Mouse (Mus musculus): ENCODE data around the gene Ttc36. TPM values are rescaled to one million over a fixed set of nuclear protein-coding genes. Genes with fewer than 3 reads are reported as not detected.

Ttc36 gene
- polyA plus RNA-seq, 1 experiment, result 6.9 TPM

- no peak for TF ChIP-seq CTCF (IDR thresholded peaks at IDR 0.05; ENCODE audit: control insufficient read depth, insufficient read depth, low read length)
- peak; percentile 84; the same call in 1 of the 2 replicates for TF ChIP-seq POLR2A (IDR thresholded peaks at IDR 0.05; ENCODE audit: borderline replicate concordance, control insufficient read depth, low read depth, low read length)
- peak within 1 kb of the TSS; percentile 94 for H3K27ac ChIP-seq (ENCODE audit: control insufficient read depth, insufficient read depth, low read depth, low read length, poor library complexity)
- H3K4me1 ChIP-seq (ENCODE audit: control insufficient read depth, insufficient read depth, low read length), result no peaks in the 10 kb centered on the region; the same call in 1 of the 2 replicates
- under 1% methylated on average over 82 of the region's 82 CpGs for WGBS
- H3K4me3 ChIP-seq (replicated peaks; ENCODE audit: control insufficient read depth, low read depth, low read length), result peak within 1 kb of the TSS; percentile 75
These were observed 35.5 kb downstream of the Ttc36 start, which contains the start of the genes Arcn1 and Ift46 for GRCm38 (mm10) chr9:44767101-44768028. Gene Arcn1, minus strand, starts transcription at chr9:44767845. Gene Ift46, plus strand, starts transcription at chr9:44767908.

GRCm38 (mm10) chr9:44760873-44761272 lies 42.0 kb downstream of the Ttc36 start:
- H3K4me1 ChIP-seq (ENCODE audit: control insufficient read depth, insufficient read depth, low read length), result no peaks in the 10 kb centered on the region; the same call in 1 of the 2 replicates
- TF ChIP-seq CTCF (IDR thresholded peaks at IDR 0.05; ENCODE audit: control insufficient read depth, insufficient read depth, low read length) (no peak), POLR2A (IDR thresholded peaks at IDR 0.05; ENCODE audit: borderline replicate concordance, control insufficient read depth, low read depth, low read length) (no peak)
- H3K4me3 ChIP-seq (replicated peaks; ENCODE audit: control insufficient read depth, low read depth, low read length), result no peak overlapping the region
- no peak overlapping the region for H3K27ac ChIP-seq (ENCODE audit: control insufficient read depth, insufficient read depth, low read depth, low read length, poor library complexity)
- 72% methylated on average over 2 of the region's 2 CpGs for WGBS

Other genes with a start within 250 kb of the Ttc36 start
- gene Cxcr5, start 241.2 kb downstream of the Ttc36 start, polyA plus RNA-seq (2011; ENCODE audit: insufficient read depth, insufficient read length, low replicate concordance, missing spikeins), result 0.61 and 13.4 TPM in 2 replicates
- gene Ddx6, start 198.2 kb downstream of the Ttc36 start, polyA plus RNA-seq (2011; ENCODE audit: insufficient read depth, insufficient read length, low replicate concordance, missing spikeins), result 38.4 and 48.4 TPM in 2 replicates
- not detected in 2 replicates for gene Treh, start 129.8 kb downstream of the Ttc36 start, polyA plus RNA-seq (2011; ENCODE audit: insufficient read depth, insufficient read length, low replicate concordance, missing spikeins)
- 4.7 and 8.4 TPM in 2 replicates for gene Phldb1, start 67.9 kb downstream of the Ttc36 start, polyA plus RNA-seq (2011; ENCODE audit: insufficient read depth, insufficient read length, low replicate concordance, missing spikeins)
- gene Arcn1, start 35.2 kb downstream of the Ttc36 start, polyA plus RNA-seq (2011; ENCODE audit: insufficient read depth, insufficient read length, low replicate concordance, missing spikeins), result 22.8 and 30.9 TPM in 2 replicates
- 9.6 and 42.2 TPM in 2 replicates for gene Ift46, start 35.2 kb downstream of the Ttc36 start, polyA plus RNA-seq (2011; ENCODE audit: insufficient read depth, insufficient read length, low replicate concordance, missing spikeins)
- 0.57 and 0.85 TPM in 2 replicates for gene Tmem25, start 3.8 kb downstream of the Ttc36 start, polyA plus RNA-seq (2011; ENCODE audit: insufficient read depth, insufficient read length, low replicate concordance, missing spikeins)
- 23.2 and 39.1 TPM in 2 replicates for gene Kmt2a, start 78.2 kb upstream of the Ttc36 start, polyA plus RNA-seq (2011; ENCODE audit: insufficient read depth, insufficient read length, low replicate concordance, missing spikeins)
- 242 and 287 TPM in 2 replicates for gene Atp5l, start 117.7 kb upstream of the Ttc36 start, polyA plus RNA-seq (2011; ENCODE audit: insufficient read depth, insufficient read length, low replicate concordance, missing spikeins)
- 11.1 and 18.8 TPM in 2 replicates for gene Ube4a, start 162.5 kb upstream of the Ttc36 start, polyA plus RNA-seq (2011; ENCODE audit: insufficient read depth, insufficient read length, low replicate concordance, missing spikeins)
- gene Cd3g, start 177.4 kb upstream of the Ttc36 start, polyA plus RNA-seq (2011; ENCODE audit: insufficient read depth, insufficient read length, low replicate concordance, missing spikeins), result 5.4 and 7.0 TPM in 2 replicates
- gene Cd3d, start 178.7 kb upstream of the Ttc36 start, polyA plus RNA-seq (2011; ENCODE audit: insufficient read depth, insufficient read length, low replicate concordance, missing spikeins), result 8.8 and 17.2 TPM in 2 replicates
- gene Cd3e, start 206.6 kb upstream of the Ttc36 start, polyA plus RNA-seq (2011; ENCODE audit: insufficient read depth, insufficient read length, low replicate concordance, missing spikeins), result 1.8 and 4.8 TPM in 2 replicates
- gene Mpzl2, start 236.7 kb upstream of the Ttc36 start, polyA plus RNA-seq (2011; ENCODE audit: insufficient read depth, insufficient read length, low replicate concordance, missing spikeins), result 2.2 TPM in 1 of 2 replicates, not detected in the other